Mouse (Mus musculus) myocyte (in vitro differentiated cells): ENCODE data around the gene Ubash3b. TPM values are rescaled to one million over a fixed set of nuclear protein-coding genes. Genes with fewer than 3 reads are reported as not detected.

Experiments used
- H3K27me3 ChIP-seq: one replicate; pipeline ENCODE4 v1.6.1; 2011; ENCODE audit not compliant: control insufficient read depth, insufficient read depth, insufficient read length
- H3K36me3 ChIP-seq: one replicate; pipeline ENCODE4 v1.6.1; 2011; ENCODE audit not compliant: control insufficient read depth, insufficient read depth
- H3K4me2 ChIP-seq: one replicate; pipeline ENCODE4 v1.6.1; 2011; ENCODE audit warnings: low read depth, control low read depth
- H3K4me3 ChIP-seq: one replicate; pipeline ENCODE4 v1.5.1; 2011; ENCODE audit warnings: mild to moderate bottlenecking, control low read depth, moderate library complexity
- H3K79me2 ChIP-seq: one replicate; pipeline ENCODE4 v1.6.1; 2011; ENCODE audit not compliant: control insufficient read depth, insufficient read depth
- H3ac ChIP-seq: one replicate; pipeline ENCODE4 v1.6.1; 2011; ENCODE audit not compliant: control insufficient read depth, insufficient read length
- CEBPB ChIP-seq: IDR thresholded peaks from 2 replicates; pipeline ENCODE4 v1.6.1; 2011; ENCODE audit warnings: mild to moderate bottlenecking, moderate library complexity; ENCODE audit not compliant: poor library complexity, insufficient read depth, severe bottlenecking
- E2F4 ChIP-seq: IDR thresholded peaks from one replicate; pipeline ENCODE4 v1.6.1; 2011; ENCODE audit warnings: mild to moderate bottlenecking, control low read depth, moderate library complexity; ENCODE audit not compliant: insufficient read depth
- MAX ChIP-seq: IDR thresholded peaks from one replicate; pipeline ENCODE4 v1.6.1; 2011; ENCODE audit warnings: low read depth, mild to moderate bottlenecking, control low read depth
- MYOD1 ChIP-seq, 3 experiments: IDR thresholded peaks; one replicate each; pipeline ENCODE4 v1.6.1; 2011; ENCODE audit warnings: control low read depth in 2 of 3, low read depth in 2 of 3, mild to moderate bottlenecking in 2 of 3, moderate library complexity in 1 of 3; ENCODE audit not compliant: insufficient read length in 2 of 3, control insufficient read depth in 1 of 3
- MYOG ChIP-seq, 3 experiments: IDR thresholded peaks; one replicate each; pipeline ENCODE4 v1.6.1; 2011; ENCODE audit warnings: control low read depth in 2 of 3, low read depth in 2 of 3, mild to moderate bottlenecking in 2 of 3; ENCODE audit not compliant: insufficient read length in 2 of 3, control insufficient read depth in 1 of 3, insufficient read depth in 1 of 3
- POLR2A ChIP-seq: IDR thresholded peaks from one replicate; pipeline ENCODE4 v1.6.1; 2011; ENCODE audit warnings: low read depth, mild to moderate bottlenecking, control low read depth, moderate library complexity; ENCODE audit not compliant: insufficient read length
- POLR2AphosphoS2 ChIP-seq: IDR thresholded peaks from one replicate; pipeline ENCODE4 v1.6.1; 2011; ENCODE audit warnings: low read depth, control low read depth; ENCODE audit not compliant: insufficient read length
- REST ChIP-seq: IDR thresholded peaks from one replicate; pipeline ENCODE4 v1.6.1; 2011; ENCODE audit warnings: mild to moderate bottlenecking, control low read depth, moderate library complexity; ENCODE audit not compliant: insufficient read depth, insufficient read length
- SRF ChIP-seq: IDR thresholded peaks from one replicate; pipeline ENCODE4 v1.6.1; 2011; ENCODE audit warnings: low read depth; ENCODE audit not compliant: control insufficient read depth, insufficient read length
- TCF12 ChIP-seq: IDR thresholded peaks from one replicate; pipeline ENCODE4 v1.6.1; 2011; ENCODE audit warnings: mild to moderate bottlenecking, control low read depth; ENCODE audit not compliant: poor library complexity, insufficient read depth, severe bottlenecking
- TCF3 ChIP-seq: IDR thresholded peaks from one replicate; pipeline ENCODE4 v1.6.1; 2011; ENCODE audit warnings: low read depth, control low read depth; ENCODE audit not compliant: insufficient read length
- USF1 ChIP-seq: IDR thresholded peaks from one replicate; pipeline ENCODE4 v1.6.1; 2011; ENCODE audit warnings: low read depth, mild to moderate bottlenecking, control low read depth, moderate library complexity
- polyA plus RNA-seq: library from polyadenylated mRNA; unstranded; fragments of >200 nt; fragmentation: generic; extraction: Trizol; gene quantifications from one replicate; pipeline ENCODE4 v1.2.1, GENCODE M21; 2012; ENCODE audit warnings: missing spikeins

Ubash3b gene
- polyA plus RNA-seq, 1 experiment = 5.9 TPM

DNA sequence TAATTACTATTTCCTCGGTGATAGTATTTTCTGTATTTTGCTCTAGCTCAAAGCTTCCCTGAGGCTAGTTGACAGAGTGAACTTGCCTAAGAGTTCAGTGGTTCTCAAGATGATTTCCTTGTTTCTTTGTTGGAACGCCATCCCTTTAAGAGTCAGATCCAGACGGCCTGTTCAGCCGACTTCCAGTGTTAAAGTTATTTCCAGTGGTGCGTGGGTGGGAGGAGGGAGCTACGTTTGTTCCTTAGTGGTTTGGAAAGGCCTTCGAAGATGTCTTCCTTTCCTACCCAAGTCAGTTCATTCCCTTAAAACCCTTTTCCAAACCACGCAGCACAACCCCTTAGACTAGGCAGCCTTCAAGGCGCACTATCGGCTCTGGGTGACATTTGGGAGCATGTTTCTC, 58.9 kb downstream of the Ubash3b start:
- Histone ChIP-seq H3K79me2 (no peaks in the 10 kb centered on the region), H3K27me3 (no peaks in the 10 kb centered on the region), H3K4me3 (no peak overlapping the region), H3ac (no peak overlapping the region), H3K36me3 (no peaks in the 10 kb centered on the region), H3K4me2 (peak overlapping the region; percentile 3)
- TF ChIP-seq CEBPB (no peak), MAX (no peak), MYOG (IDR thresholded peaks at IDR 0.05; ENCODE audit: control insufficient read depth in 1 of 3, insufficient read depth in 1 of 3, insufficient read length in 2 of 3, low read depth in 2 of 3) (no peak), E2F4 (no peak), USF1 (no peak), SRF (no peak), MYOD1 (IDR thresholded peaks at IDR 0.05; ENCODE audit: control insufficient read depth in 1 of 3, insufficient read length in 2 of 3, low read depth in 2 of 3) (no peak), TCF12 (no peak), POLR2AphosphoS2 (no peak), TCF3 (no peak), POLR2A (no peak), REST (no peak)

DNA sequence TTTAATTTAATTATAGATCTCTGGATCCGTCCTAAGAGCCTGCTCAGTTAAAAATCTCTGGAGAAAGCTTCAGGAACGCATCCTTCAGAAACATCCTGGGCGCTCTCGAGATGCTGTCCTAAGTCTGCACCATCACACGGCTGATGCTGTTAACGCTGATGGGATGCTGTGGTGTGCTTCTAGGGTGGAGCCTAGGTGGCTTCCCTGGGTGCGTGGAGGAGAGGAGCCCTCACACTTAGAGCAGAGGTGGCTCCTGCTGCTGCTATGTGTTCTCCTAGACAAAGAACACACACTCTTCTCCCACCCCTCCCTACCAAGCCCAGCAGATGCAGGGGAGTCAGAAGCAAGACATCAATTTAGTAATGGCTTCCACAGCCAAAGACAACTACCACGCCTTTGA, 61.6 kb downstream of the Ubash3b start:
- H3K4me2 ChIP-seq = no peak overlapping the region
- TF ChIP-seq SRF = no peak
- TF ChIP-seq USF1 = no peak
- TF ChIP-seq MAX = no peak
- no peak for TF ChIP-seq TCF12
- no peak for TF ChIP-seq MYOD1 (IDR thresholded peaks at IDR 0.05; ENCODE audit: control insufficient read depth in 1 of 3, insufficient read length in 2 of 3, low read depth in 2 of 3)
- TF ChIP-seq TCF3 = no peak
- TF ChIP-seq REST = no peak
- H3K79me2 ChIP-seq = no peaks in the 10 kb centered on the region
- no peak overlapping the region for H3ac ChIP-seq
- H3K4me3 ChIP-seq = no peak overlapping the region
- H3K36me3 ChIP-seq = no peaks in the 10 kb centered on the region
- no peaks in the 10 kb centered on the region for H3K27me3 ChIP-seq

DNA sequence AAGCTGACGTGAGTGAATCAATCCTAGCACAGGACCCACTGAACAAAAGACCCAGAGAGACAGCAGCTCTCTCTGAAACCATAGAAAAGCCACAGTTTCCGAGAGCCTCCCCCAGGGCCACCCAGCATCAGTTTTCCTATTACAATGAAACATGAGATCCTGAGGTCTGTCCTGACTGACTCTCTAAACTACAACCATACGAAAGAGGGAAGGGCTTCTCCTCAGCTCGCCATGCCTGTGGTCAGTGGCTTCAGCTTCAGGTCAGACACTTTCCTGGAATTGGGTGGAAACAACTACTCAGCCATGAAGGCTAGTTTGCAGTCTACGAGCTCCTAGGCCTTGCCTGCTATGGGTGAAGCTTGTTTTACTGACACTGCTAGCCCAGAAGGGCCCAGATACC, 62.4 kb downstream of the Ubash3b start:
- no peak overlapping the region for H3ac ChIP-seq
- H3K36me3 ChIP-seq = no peaks in the 10 kb centered on the region
- H3K4me2 ChIP-seq = peak overlapping the region; percentile 27
- no peaks in the 10 kb centered on the region for H3K27me3 ChIP-seq
- no peaks in the 10 kb centered on the region for H3K79me2 ChIP-seq
- no peak for TF ChIP-seq USF1
- no peak for TF ChIP-seq MYOD1 (IDR thresholded peaks at IDR 0.05; ENCODE audit: control insufficient read depth in 1 of 3, insufficient read length in 2 of 3, low read depth in 2 of 3)
- no peak for TF ChIP-seq POLR2AphosphoS2
- no peak for TF ChIP-seq MYOG (IDR thresholded peaks at IDR 0.05; ENCODE audit: control insufficient read depth in 1 of 3, insufficient read depth in 1 of 3, insufficient read length in 2 of 3, low read depth in 2 of 3)
- TF ChIP-seq E2F4 = no peak
- no peak for TF ChIP-seq TCF3
- no peak for TF ChIP-seq MAX
- TF ChIP-seq POLR2A = no peak
- TF ChIP-seq CEBPB = no peak
- no peak for TF ChIP-seq REST
- no peak for TF ChIP-seq SRF
- no peak for TF ChIP-seq TCF12
- no peak overlapping the region for H3K4me3 ChIP-seq

DNA sequence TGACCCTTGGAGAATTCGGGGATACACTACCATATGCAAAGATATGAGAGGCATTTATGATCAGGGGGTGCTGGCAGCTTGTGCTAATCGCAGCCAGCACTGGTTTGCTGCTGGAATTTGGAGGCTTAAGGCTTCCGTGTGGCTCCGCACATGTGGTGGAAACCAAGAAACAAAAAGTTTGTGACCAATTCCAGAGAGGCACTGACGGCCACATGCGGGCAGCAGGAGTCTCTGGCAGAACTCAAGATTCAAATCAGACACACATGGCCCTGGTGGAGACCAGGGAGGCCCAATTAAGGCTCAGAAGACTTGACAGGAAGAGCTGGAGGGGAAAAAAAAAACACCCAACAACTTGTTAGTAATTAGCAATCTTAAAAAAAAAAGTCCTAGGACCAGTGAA, 63.4 kb downstream of the Ubash3b start:
- Histone ChIP-seq H3K27me3 (no peaks in the 10 kb centered on the region), H3K4me2 (no peak overlapping the region), H3ac (no peak overlapping the region), H3K4me3 (no peak overlapping the region), H3K36me3 (no peaks in the 10 kb centered on the region), H3K79me2 (no peaks in the 10 kb centered on the region)
- no peak for TF ChIP-seq REST
- no peak for TF ChIP-seq SRF
- no peak for TF ChIP-seq MYOG (IDR thresholded peaks at IDR 0.05; ENCODE audit: control insufficient read depth in 1 of 3, insufficient read depth in 1 of 3, insufficient read length in 2 of 3, low read depth in 2 of 3)
- TF ChIP-seq USF1 = no peak
- TF ChIP-seq TCF3 = no peak

DNA sequence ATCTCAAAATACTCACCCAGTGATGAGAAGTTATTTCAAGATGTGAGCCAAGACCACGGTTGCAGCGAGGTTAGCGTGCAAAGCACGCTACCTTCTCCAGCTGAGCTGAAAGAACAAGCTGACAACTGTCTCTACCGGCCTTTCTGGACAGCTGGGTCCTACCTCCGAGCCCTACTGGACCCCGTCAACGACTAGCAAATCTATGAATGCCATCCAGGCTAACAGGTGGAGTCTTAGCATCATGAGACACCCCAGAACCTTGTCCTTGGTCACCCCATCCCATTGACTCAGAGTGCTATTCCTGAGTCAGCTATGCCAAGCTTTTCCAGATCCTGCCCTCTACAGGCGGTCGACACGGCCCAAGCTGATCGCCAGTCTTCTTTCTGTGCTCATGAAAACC, 69.5 kb downstream of the Ubash3b start:
- TF ChIP-seq MYOG (IDR thresholded peaks at IDR 0.05; ENCODE audit: control insufficient read depth in 1 of 3, insufficient read depth in 1 of 3, insufficient read length in 2 of 3, low read depth in 2 of 3) (peak in 1 of 3 experiments; percentile 54), MYOD1 (IDR thresholded peaks at IDR 0.05; ENCODE audit: control insufficient read depth in 1 of 3, insufficient read length in 2 of 3, low read depth in 2 of 3) (peak in 1 of 3 experiments; percentile 64), TCF3 (no peak)
- Histone ChIP-seq H3K4me2 (no peak overlapping the region), H3K4me3 (no peak overlapping the region), H3K36me3 (no peaks in the 10 kb centered on the region), H3ac (no peak overlapping the region), H3K79me2 (no peaks in the 10 kb centered on the region), H3K27me3 (no peaks in the 10 kb centered on the region)
